Mouse (Mus musculus) CD8-positive naive resting alpha-beta T cell, adult 2 months (primary cell): Measurements from ENCODE around the gene D630039A03Rik.

Experiments
- DNase-seq, 2 experiments: peaks; one replicate each; pipeline ENCODE4 v3.0.0; 2022; ENCODE audit warnings: low read depth in 2 of 2, low spot score in 2 of 2

Gene D630039A03Rik

GRCm38 (mm10) chr4:57927464-57928205 lies 11.5 kb upstream of the D630039A03Rik start:
- peak in 1 of 2 experiments; percentile 29 for DNase-seq

GRCm38 (mm10) chr4:57924556-57925071 lies 8.5 kb upstream of the D630039A03Rik start:
- DNase-seq: no peak

GRCm38 (mm10) chr4:57922171-57922570 lies 6.1 kb upstream of the D630039A03Rik start:
- no peak for DNase-seq

GRCm38 (mm10) chr4:57920522-57920921 lies 4.4 kb upstream of the D630039A03Rik start:
- DNase-seq: no peak

GRCm38 (mm10) chr4:57919494-57920423 lies 3.7 kb upstream of the D630039A03Rik start:
- no peak for DNase-seq

GRCm38 (mm10) chr4:57916711-57917110 lies 614 bp upstream of the D630039A03Rik start:
- DNase-seq: no peak

- DNase-seq: peak in 1 of 2 experiments; percentile 23
These were observed 706 bp downstream of the D630039A03Rik start for GRCm38 (mm10) chr4:57915216-57915965.

GRCm38 (mm10) chr4:57914193-57915190 lies 1.6 kb downstream of the D630039A03Rik start:
- no peak for DNase-seq

GRCm38 (mm10) chr4:57913021-57913420 lies 3.1 kb downstream of the D630039A03Rik start:
- DNase-seq: no peak

GRCm38 (mm10) chr4:57908860-57909259 lies 7.2 kb downstream of the D630039A03Rik start:
- no peak for DNase-seq

- no peak for DNase-seq
These were observed 9.4 kb downstream of the D630039A03Rik start for GRCm38 (mm10) chr4:57906708-57907107.

- no peak for DNase-seq
These were observed 11.5 kb downstream of the D630039A03Rik start for GRCm38 (mm10) chr4:57904638-57905037.

- peak; percentile 59 to 77 for DNase-seq
These were observed 11.9 kb downstream of the D630039A03Rik start for GRCm38 (mm10) chr4:57904211-57904610.

- DNase-seq: no peak
These were observed 13.5 kb downstream of the D630039A03Rik start for GRCm38 (mm10) chr4:57902619-57903018.

- peak; percentile 16 to 39 for DNase-seq
These were observed 14.9 kb downstream of the D630039A03Rik start for GRCm38 (mm10) chr4:57901210-57901609.

GRCm38 (mm10) chr4:57896631-57897030 lies 19.5 kb downstream of the D630039A03Rik start:
- DNase-seq: peak in 1 of 2 experiments; percentile 33

GRCm38 (mm10) chr4:57895902-57896301 lies 20.2 kb downstream of the D630039A03Rik start:
- DNase-seq: no peak

- no peak for DNase-seq
These were observed 21.0 kb downstream of the D630039A03Rik start for GRCm38 (mm10) chr4:57895140-57895539.

GRCm38 (mm10) chr4:57892001-57892586 lies 24.0 kb downstream of the D630039A03Rik start:
- DNase-seq: no peak
